Mouse (Mus musculus): ENCODE measurements around the gene Tmem184b. TPM values are rescaled to one million over a fixed set of nuclear protein-coding genes. Genes with fewer than 3 reads are reported as not detected.

Gene Tmem184b
- polyA plus RNA-seq, 1 experiment from 2014 or later = 64.3 TPM

DNA sequence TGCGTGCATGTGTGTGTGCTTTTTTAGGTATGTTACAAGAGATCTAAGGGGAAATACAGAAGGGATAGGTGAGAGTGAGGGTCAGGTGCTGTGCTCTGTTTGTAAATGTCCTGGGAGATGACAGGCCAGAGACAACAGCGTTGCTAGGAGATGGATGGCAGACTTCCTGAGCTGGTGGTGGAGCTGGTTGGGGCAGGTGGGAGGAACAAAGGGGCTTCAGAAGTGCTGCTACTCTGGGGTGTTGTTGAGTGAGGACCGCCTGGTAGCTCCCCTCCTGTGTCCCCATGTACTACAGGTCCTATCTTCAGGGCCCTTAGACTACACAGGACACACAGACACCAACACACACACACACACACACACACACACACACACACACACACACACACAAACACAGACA, 28.6 kb downstream of the Tmem184b start:
- H3K36me3 ChIP-seq (ENCODE audit: control insufficient read depth, insufficient read depth, low read length) = peaks cover 47% of the 10 kb centered on the region
- WGBS = 38% methylated on average over 3 of the region's 3 CpGs
- peaks cover 10% of the 10 kb centered on the region for H3K4me1 ChIP-seq (ENCODE audit: control insufficient read depth, insufficient read depth, low read length)
- no peak overlapping the region for H3K4me2 ChIP-seq (replicated peaks; ENCODE audit: low read depth, low read length)
- no peak overlapping the region for H3K9ac ChIP-seq (replicated peaks; ENCODE audit: low read depth, low read length)
- H3K27ac ChIP-seq (ENCODE audit: low read length) = peak overlapping the region; percentile 59; the same call in 1 of the 2 replicates
- no peak for ATAC-seq (ENCODE audit: insufficient number of reproducible peaks, insufficient read depth, low FRiP score, low read depth)
- H3K9me3 ChIP-seq (ENCODE audit: control insufficient read depth, low read depth, low read length) = no peaks in the 10 kb centered on the region
- no peak overlapping the region for H3K4me3 ChIP-seq (ENCODE audit: low read depth, low read length)
- H3K27me3 ChIP-seq (ENCODE audit: control insufficient read depth, insufficient read depth, low read length) = no peaks in the 10 kb centered on the region

DNA sequence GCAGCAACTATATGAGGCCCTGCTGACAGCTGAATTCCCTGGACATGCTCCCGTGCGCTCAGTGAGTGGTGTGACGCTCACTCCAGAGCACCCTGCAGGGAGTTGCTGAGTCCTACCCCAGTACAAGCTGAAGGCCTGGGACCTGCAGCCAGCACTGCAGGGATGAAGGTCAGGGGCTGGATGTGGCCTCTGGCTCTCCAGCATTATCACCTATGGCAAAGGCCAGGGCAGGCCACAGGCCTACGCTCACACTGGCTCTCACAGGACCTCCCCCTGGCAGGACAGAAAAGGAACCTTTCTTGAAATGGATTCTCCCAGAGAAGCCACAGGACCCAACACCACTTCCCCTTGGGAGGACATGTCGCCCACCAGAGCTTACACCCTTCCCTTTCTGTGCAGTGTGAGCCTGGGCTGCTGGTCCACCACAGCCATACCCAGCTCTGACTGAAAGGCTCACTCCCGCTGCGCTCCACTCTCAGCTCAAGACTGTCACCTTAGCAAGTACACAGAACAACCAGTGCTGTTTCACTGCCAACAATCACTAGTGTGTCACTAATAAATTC, 33.0 kb downstream of the Tmem184b start:
- Histone ChIP-seq H3K27ac (ENCODE audit: low read length) (peak overlapping the region; percentile 49; the same call in 1 of the 2 replicates), H3K4me2 (replicated peaks; ENCODE audit: low read depth, low read length) (no peak overlapping the region), H3K4me1 (ENCODE audit: control insufficient read depth, insufficient read depth, low read length) (peaks cover 33% of the 10 kb centered on the region), H3K27me3 (ENCODE audit: control insufficient read depth, insufficient read depth, low read length) (no peaks in the 10 kb centered on the region), H3K36me3 (ENCODE audit: control insufficient read depth, insufficient read depth, low read length) (peaks cover 40% of the 10 kb centered on the region), H3K4me3 (ENCODE audit: low read depth, low read length) (no peak overlapping the region), H3K9me3 (ENCODE audit: control insufficient read depth, low read depth, low read length) (no peaks in the 10 kb centered on the region), H3K9ac (replicated peaks; ENCODE audit: low read depth, low read length) (no peak overlapping the region)
- no peak for ATAC-seq (ENCODE audit: insufficient number of reproducible peaks, insufficient read depth, low FRiP score, low read depth)
- WGBS = 75% methylated on average over 7 of the region's 7 CpGs

DNA sequence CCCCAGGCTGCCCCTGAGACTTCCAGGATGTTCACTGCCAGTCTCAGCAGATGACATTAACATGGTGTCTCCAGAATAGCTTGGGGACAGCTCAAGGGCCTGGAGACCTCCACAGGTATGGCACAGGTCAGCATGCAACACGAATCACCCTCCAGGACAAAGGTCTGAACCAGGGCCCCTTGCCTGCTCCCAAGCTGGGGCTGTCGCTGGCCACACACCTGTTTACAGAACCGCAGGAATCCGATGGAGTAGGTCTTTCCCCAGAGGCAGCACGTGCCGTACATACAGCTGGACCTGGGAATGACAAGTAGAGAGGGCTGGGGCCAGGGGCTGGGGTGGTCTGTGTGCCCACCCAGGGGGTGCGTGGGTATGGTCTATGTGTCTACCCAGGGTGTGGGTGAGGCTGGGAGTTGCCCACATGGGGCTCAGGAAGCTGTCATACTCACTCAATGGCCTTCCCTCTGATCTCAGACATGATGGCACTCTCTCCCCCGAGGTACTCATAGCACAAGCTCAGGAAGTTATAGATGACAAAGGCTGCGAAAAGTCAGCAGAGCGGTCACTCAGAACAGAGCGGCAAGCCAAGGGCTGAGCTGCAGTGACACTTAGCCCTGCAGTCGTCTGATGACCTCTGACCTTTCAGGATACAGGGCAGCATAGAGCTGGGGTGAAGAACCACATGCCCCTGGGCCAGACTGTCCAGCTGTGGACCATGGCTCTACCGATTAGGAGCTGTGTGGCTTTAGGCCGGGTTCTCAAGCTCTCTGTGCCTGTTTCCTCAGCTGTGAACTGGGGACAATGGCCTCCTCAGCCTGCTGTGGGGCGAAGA, 33.7 kb downstream of the Tmem184b start:
- WGBS = 64% methylated on average over 15 of the region's 15 CpGs
- H3K4me3 ChIP-seq (ENCODE audit: low read depth, low read length) = no peak overlapping the region
- peaks cover 33% of the 10 kb centered on the region for H3K4me1 ChIP-seq (ENCODE audit: control insufficient read depth, insufficient read depth, low read length)
- no peak; the same call in 1 of the 2 replicates for ATAC-seq (ENCODE audit: insufficient number of reproducible peaks, insufficient read depth, low FRiP score, low read depth)
- H3K27ac ChIP-seq (ENCODE audit: low read length) = peak overlapping the region; percentile 55; the same call in 1 of the 2 replicates
- peaks cover 46% of the 10 kb centered on the region for H3K36me3 ChIP-seq (ENCODE audit: control insufficient read depth, insufficient read depth, low read length)
- H3K27me3 ChIP-seq (ENCODE audit: control insufficient read depth, insufficient read depth, low read length) = no peaks in the 10 kb centered on the region
- no peak overlapping the region for H3K9ac ChIP-seq (replicated peaks; ENCODE audit: low read depth, low read length)
- H3K4me2 ChIP-seq (replicated peaks; ENCODE audit: low read depth, low read length) = no peak overlapping the region
- H3K9me3 ChIP-seq (ENCODE audit: control insufficient read depth, low read depth, low read length) = no peaks in the 10 kb centered on the region

DNA sequence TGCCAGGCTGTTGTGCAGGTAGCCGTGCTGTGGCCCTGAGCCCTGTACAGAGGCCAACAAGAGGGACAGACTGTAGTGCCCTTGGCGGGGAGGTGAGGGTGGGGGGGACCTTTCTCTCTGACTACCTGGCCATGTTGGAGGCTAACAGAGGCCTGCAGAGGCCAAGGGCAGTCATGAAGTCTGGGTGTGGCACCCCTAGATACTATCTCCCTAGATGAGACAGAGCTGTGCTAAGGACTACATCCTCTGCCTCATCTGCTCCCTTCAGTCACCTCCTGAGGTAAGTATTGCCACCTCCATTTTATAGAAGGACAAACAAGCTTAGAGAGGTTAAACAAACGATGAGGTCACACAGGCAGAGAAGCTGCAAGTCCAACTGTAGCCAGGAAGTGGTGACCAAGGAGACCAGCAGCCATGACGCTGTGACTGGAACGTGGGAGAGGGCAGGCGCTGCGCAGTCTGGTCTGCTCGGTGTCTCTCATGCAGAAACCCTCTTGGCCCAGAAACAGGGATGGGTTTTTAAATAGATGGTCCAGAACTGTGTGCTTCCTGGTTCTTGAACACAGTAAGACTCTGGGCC, 34.4 kb downstream of the Tmem184b start:
- no peak overlapping the region for H3K4me2 ChIP-seq (replicated peaks; ENCODE audit: low read depth, low read length)
- no peak overlapping the region for H3K9ac ChIP-seq (replicated peaks; ENCODE audit: low read depth, low read length)

DNA sequence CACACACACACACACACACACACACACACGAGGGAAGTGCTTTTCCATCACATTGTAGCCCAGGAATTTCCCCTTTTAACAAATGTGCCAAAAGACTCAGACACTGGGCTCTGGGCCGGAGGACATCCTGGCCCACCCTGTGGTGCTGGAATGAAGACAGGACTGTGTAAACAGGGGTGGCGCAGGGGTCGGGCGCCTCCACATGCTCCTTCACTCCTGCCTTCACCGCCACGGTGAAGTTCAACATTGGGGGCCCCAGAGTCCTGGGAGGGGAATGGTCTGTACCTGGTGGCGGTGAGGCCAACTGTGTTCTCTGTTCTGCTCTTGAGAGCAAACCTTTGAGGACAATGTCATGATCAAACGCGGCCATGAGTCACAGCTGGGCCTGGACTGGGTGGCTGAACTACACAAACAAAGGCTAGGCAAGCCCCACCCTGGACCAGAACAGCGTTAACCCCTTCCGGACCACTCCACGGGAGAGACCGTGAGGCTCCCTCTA, 35.0 kb downstream of the Tmem184b start:
- H3K9me3 ChIP-seq (ENCODE audit: control insufficient read depth, low read depth, low read length) = no peaks in the 10 kb centered on the region
- 0 out of 2 replicates have a peak overlapping the region, but pooled peaks have one; percentile 12 for H3K4me2 ChIP-seq (replicated peaks; ENCODE audit: low read depth, low read length)
- ATAC-seq (ENCODE audit: insufficient number of reproducible peaks, insufficient read depth, low FRiP score, low read depth) = peak; percentile 89
- no peaks in the 10 kb centered on the region for H3K27me3 ChIP-seq (ENCODE audit: control insufficient read depth, insufficient read depth, low read length)
- 23% methylated on average over 14 of the region's 14 CpGs for WGBS
- H3K9ac ChIP-seq (replicated peaks; ENCODE audit: low read depth, low read length) = no peak overlapping the region
- peak overlapping the region; percentile 92 for H3K27ac ChIP-seq (ENCODE audit: low read length)
- peaks cover 53% of the 10 kb centered on the region for H3K36me3 ChIP-seq (ENCODE audit: control insufficient read depth, insufficient read depth, low read length)
- peaks cover 33% of the 10 kb centered on the region for H3K4me1 ChIP-seq (ENCODE audit: control insufficient read depth, insufficient read depth, low read length)
- no peak overlapping the region for H3K4me3 ChIP-seq (ENCODE audit: low read depth, low read length)

More for the DNA sequence above, 34.4 kb downstream of the Tmem184b start:
- H3K9me3 ChIP-seq (ENCODE audit: control insufficient read depth, low read depth, low read length) = no peaks in the 10 kb centered on the region
- 78% methylated on average over 8 of the region's 8 CpGs for WGBS
- peaks cover 33% of the 10 kb centered on the region for H3K4me1 ChIP-seq (ENCODE audit: control insufficient read depth, insufficient read depth, low read length)
- H3K4me3 ChIP-seq (ENCODE audit: low read depth, low read length) = no peak overlapping the region
- peak; percentile 12; the same call in 1 of the 2 replicates for ATAC-seq (ENCODE audit: insufficient number of reproducible peaks, insufficient read depth, low FRiP score, low read depth)
- peak overlapping the region; percentile 55; the same call in 1 of the 2 replicates for H3K27ac ChIP-seq (ENCODE audit: low read length)
- H3K27me3 ChIP-seq (ENCODE audit: control insufficient read depth, insufficient read depth, low read length) = no peaks in the 10 kb centered on the region
- H3K36me3 ChIP-seq (ENCODE audit: control insufficient read depth, insufficient read depth, low read length) = peaks cover 53% of the 10 kb centered on the region

DNA sequence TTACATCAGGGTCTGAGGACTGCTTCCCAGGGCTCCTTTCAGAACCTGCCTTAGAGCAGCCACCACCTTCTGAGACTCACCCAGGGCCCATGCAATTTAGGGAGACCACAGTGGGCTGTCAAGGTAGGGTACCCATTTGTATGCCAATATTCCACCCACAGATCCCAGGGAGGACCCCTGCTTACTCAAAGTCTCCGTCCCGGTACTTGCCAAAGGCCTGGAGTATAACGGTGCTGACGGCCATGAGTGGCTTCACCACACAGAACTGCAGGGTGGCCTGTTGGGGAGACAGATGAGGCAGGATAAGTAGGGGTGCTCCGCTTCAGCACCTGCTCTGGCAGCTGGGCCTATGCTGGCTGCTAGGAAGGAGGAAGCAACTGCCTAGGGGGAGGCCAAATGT, 37.0 kb downstream of the Tmem184b start:
- Histone ChIP-seq H3K4me1 (ENCODE audit: control insufficient read depth, insufficient read depth, low read length) (peaks cover 38% of the 10 kb centered on the region), H3K9me3 (ENCODE audit: control insufficient read depth, low read depth, low read length) (no peaks in the 10 kb centered on the region), H3K4me2 (replicated peaks; ENCODE audit: low read depth, low read length) (no peak overlapping the region), H3K9ac (replicated peaks; ENCODE audit: low read depth, low read length) (no peak overlapping the region), H3K27ac (ENCODE audit: low read length) (no peak overlapping the region), H3K36me3 (ENCODE audit: control insufficient read depth, insufficient read depth, low read length) (peaks cover 50% of the 10 kb centered on the region), H3K4me3 (ENCODE audit: low read depth, low read length) (no peak overlapping the region), H3K27me3 (ENCODE audit: control insufficient read depth, insufficient read depth, low read length) (no peaks in the 10 kb centered on the region)
- WGBS = 85% methylated on average over 5 of the region's 5 CpGs
- ATAC-seq (ENCODE audit: insufficient number of reproducible peaks, insufficient read depth, low FRiP score, low read depth) = no peak

DNA sequence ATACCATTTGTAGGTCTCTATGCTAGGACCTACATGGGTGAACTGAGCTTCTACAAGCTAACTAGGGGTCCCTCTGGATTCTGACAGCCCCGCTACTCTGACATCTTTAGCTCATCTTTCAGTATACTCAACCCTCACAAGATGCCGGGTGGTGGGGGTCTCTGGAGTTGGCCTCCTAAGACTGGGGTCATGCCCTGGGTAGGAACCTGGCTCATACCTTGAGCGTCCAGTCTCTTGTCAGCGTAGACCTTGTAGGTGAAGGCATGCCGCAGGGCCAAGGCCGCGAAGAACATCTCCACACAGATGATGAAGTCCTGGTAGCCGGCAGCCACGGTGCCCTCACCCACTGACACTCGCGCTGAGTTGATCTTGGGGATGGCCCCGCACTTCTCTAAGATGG, 38.3 kb downstream of the Tmem184b start:
- peaks cover 50% of the 10 kb centered on the region for H3K36me3 ChIP-seq (ENCODE audit: control insufficient read depth, insufficient read depth, low read length)
- no peak overlapping the region for H3K4me2 ChIP-seq (replicated peaks; ENCODE audit: low read depth, low read length)
- H3K27me3 ChIP-seq (ENCODE audit: control insufficient read depth, insufficient read depth, low read length) = no peaks in the 10 kb centered on the region
- ATAC-seq (ENCODE audit: insufficient number of reproducible peaks, insufficient read depth, low FRiP score, low read depth) = no peak
- H3K9ac ChIP-seq (replicated peaks; ENCODE audit: low read depth, low read length) = no peak overlapping the region
- peaks cover 44% of the 10 kb centered on the region for H3K4me1 ChIP-seq (ENCODE audit: control insufficient read depth, insufficient read depth, low read length)
- no peak overlapping the region for H3K27ac ChIP-seq (ENCODE audit: low read length)
- H3K9me3 ChIP-seq (ENCODE audit: control insufficient read depth, low read depth, low read length) = no peaks in the 10 kb centered on the region
- 97% methylated on average over 12 of the region's 12 CpGs for WGBS
- H3K4me3 ChIP-seq (ENCODE audit: low read depth, low read length) = no peak overlapping the region

DNA sequence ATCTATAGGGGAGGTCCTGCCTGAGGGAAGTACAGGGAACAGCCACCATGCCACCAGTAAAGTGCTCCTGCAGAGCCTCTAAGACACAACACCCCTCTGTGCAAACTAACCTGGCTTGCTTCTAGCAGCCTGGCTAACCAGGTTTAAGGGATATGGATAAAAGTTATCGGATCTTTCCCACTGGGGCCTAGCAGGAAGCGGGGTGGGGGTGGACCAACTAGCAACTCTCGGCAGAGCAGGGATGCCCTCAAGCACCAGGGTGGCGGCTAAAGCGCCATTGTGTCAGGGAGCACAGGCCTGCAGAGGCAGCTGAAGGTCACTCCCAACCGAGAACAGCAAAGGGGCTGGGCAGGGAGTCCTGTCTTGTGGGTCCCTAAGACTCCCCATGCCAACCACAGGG, 39.2 kb downstream of the Tmem184b start:
- Histone ChIP-seq H3K36me3 (ENCODE audit: control insufficient read depth, insufficient read depth, low read length) (peaks cover 42% of the 10 kb centered on the region), H3K9ac (replicated peaks; ENCODE audit: low read depth, low read length) (no peak overlapping the region), H3K4me1 (ENCODE audit: control insufficient read depth, insufficient read depth, low read length) (peaks cover 42% of the 10 kb centered on the region), H3K27ac (ENCODE audit: low read length) (no peak overlapping the region), H3K9me3 (ENCODE audit: control insufficient read depth, low read depth, low read length) (no peaks in the 10 kb centered on the region), H3K27me3 (ENCODE audit: control insufficient read depth, insufficient read depth, low read length) (no peaks in the 10 kb centered on the region), H3K4me2 (replicated peaks; ENCODE audit: low read depth, low read length) (no peak overlapping the region), H3K4me3 (ENCODE audit: low read depth, low read length) (no peak overlapping the region)
- WGBS = 65% methylated on average over 6 of the region's 6 CpGs
- ATAC-seq (ENCODE audit: insufficient number of reproducible peaks, insufficient read depth, low FRiP score, low read depth) = no peak

All from stomach, embryonic 14.5 days (tissue).